Mouse (Mus musculus): ENCODE results near the gene Hgd.
A peak's percentile ranks its signal among the peaks of the same experiment; 100 is the strongest.

Gene Hgd

GRCm38 (mm10) chr16:37579994-37580393, at the start of gene Hgd:
Gene Hgd (plus strand): TSS chr16:37580153.
- DNase-seq (ENCODE audit: low read depth, low spot score) = no peak

- DNase-seq (ENCODE audit: low read depth, low spot score) = no peak
Observed at GRCm38 (mm10) chr16:37530170-37530569, 49.8 kb upstream of the Hgd start.

GRCm38 (mm10) chr16:37532046-37532445, 47.9 kb upstream of the Hgd start:
- no peak for DNase-seq (ENCODE audit: low read depth, low spot score)

GRCm38 (mm10) chr16:37533369-37534068, 46.4 kb upstream of the Hgd start:
- no peak for DNase-seq (ENCODE audit: low read depth, low spot score)

GRCm38 (mm10) chr16:37539240-37539610, 40.7 kb upstream of the Hgd start:
- DNase-seq (ENCODE audit: low read depth, low spot score) = no peak

- peak; percentile 99 for DNase-seq (ENCODE audit: low read depth, low spot score)
Observed at GRCm38 (mm10) chr16:37539611-37540580, 40.1 kb upstream of the Hgd start, which contains the start of the genes Gtf2e1 and Rabl3. Gene Gtf2e1 (minus strand): TSS chr16:37539789. Gene Rabl3 (plus strand): TSS chr16:37539885.

- DNase-seq (ENCODE audit: low read depth, low spot score) = no peak
Observed at GRCm38 (mm10) chr16:37540776-37541175, 39.2 kb upstream of the Hgd start.

GRCm38 (mm10) chr16:37546312-37546711, 33.6 kb upstream of the Hgd start:
- DNase-seq (ENCODE audit: low read depth, low spot score) = no peak

GRCm38 (mm10) chr16:37550266-37550665, 29.7 kb upstream of the Hgd start:
- DNase-seq (ENCODE audit: low read depth, low spot score) = no peak

- no peak for DNase-seq (ENCODE audit: low read depth, low spot score)
Observed at GRCm38 (mm10) chr16:37550981-37551380, 29.0 kb upstream of the Hgd start.

- no peak for DNase-seq (ENCODE audit: low read depth, low spot score)
Observed at GRCm38 (mm10) chr16:37552824-37553223, 27.1 kb upstream of the Hgd start.

GRCm38 (mm10) chr16:37562414-37562813, 17.5 kb upstream of the Hgd start:
- DNase-seq (ENCODE audit: low read depth, low spot score) = no peak

- no peak for DNase-seq (ENCODE audit: low read depth, low spot score)
Observed at GRCm38 (mm10) chr16:37562961-37563360, 17.0 kb upstream of the Hgd start.

GRCm38 (mm10) chr16:37565117-37565516, 14.8 kb upstream of the Hgd start:
- DNase-seq (ENCODE audit: low read depth, low spot score) = no peak

- DNase-seq (ENCODE audit: low read depth, low spot score) = no peak
Observed at GRCm38 (mm10) chr16:37566107-37566506, 13.8 kb upstream of the Hgd start.

- no peak for DNase-seq (ENCODE audit: low read depth, low spot score)
Observed at GRCm38 (mm10) chr16:37567113-37568050, 12.6 kb upstream of the Hgd start.

- DNase-seq (ENCODE audit: low read depth, low spot score) = peak; percentile 20
Observed at GRCm38 (mm10) chr16:37571554-37571953, 8.4 kb upstream of the Hgd start.

- peak; percentile 40 for DNase-seq (ENCODE audit: low read depth, low spot score)
Observed at GRCm38 (mm10) chr16:37572117-37572754, 7.7 kb upstream of the Hgd start.

GRCm38 (mm10) chr16:37573061-37573460, 6.9 kb upstream of the Hgd start:
- DNase-seq (ENCODE audit: low read depth, low spot score) = no peak

- no peak for DNase-seq (ENCODE audit: low read depth, low spot score)
Observed at GRCm38 (mm10) chr16:37575325-37575724, 4.6 kb upstream of the Hgd start.

- DNase-seq (ENCODE audit: low read depth, low spot score) = no peak
Observed at GRCm38 (mm10) chr16:37579591-37579990, 362 bp upstream of the Hgd start.

Measured in forelimb bud, embryonic 11.5 days (tissue).